Mouse (Mus musculus) hindlimb bud, embryonic 11.5 days (tissue): ENCODE results near the gene Cryl1.

Experiments
- DNase-seq: peaks from one replicate; pipeline ENCODE4 v3.0.0-alpha.2; 2012; ENCODE audit warnings: low read depth, low spot score; ENCODE audit errors: extremely low spot score

The Cryl1 gene

DNA sequence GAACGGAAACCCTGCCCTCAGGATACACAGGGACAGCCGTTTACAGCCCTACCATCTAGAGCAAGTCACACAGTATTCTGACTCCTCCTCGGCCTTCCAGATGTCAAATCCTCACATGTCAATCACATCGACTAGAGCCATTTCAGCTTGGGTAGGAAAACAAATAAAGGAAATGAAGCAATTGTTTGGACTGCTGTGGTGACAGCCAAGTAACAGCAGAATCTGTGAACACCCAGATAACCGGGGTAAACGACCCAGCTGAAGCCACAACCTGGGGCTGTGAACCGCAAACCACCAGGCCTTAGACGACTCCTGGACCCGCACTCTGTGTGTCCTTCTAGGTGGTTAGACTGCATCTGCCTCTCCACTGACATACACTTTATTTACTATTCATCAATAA lies 23.1 kb downstream of the Cryl1 start:
- no peak for DNase-seq

DNA sequence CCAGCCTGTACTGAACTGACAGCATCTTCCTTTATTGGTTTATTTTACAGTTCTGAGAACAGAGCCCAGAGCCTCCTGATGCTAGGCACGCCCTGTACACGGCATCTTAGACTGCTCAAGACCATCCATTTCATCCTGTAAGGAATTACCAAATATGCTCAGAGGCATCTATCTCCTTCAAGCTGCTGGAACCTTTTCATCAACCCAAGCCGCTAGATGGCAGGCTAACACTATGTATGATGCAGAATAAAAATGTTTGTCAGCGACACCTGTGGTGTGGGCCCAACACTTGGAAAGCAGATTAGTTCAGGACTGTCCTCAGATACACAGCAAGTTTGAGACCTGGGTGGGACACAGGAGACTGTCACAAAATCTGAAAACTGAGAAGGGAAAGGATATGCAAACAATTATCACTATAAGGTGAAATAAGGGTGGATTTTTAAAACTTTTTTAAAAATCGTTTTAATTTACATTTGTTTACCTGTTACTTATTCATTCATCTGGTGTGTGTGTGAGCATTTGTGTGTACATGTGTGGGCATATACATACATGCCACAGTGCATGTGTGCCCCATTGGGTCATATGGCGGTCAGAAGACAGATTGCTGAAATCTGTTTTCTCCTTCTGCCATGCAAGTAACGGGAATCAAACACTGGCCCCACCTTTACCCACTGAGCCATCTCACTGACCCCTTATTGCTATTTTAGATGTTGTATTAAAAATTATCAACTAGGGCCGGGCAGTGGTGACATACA lies 25.8 kb downstream of the Cryl1 start:
- DNase-seq = peak; percentile 78

DNA sequence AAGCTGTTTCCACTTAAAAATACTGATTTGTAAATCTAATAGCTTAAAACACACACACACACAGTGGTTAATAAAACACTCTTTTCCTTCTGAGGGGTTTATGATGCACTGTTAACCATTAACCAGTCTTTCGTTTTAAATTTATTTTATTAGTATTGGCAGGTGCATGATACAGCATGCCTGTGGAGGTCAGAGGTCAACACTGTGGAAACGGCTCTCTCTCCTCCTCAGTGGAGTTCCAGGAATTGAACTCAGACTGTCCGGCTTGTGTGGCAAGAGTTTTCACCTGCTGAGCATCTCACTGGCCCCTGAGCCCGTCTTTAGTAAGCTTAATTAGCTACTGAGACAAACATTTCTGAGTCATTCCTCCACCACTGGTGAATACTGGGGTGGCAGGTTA lies 31.0 kb downstream of the Cryl1 start:
- no peak for DNase-seq

DNA sequence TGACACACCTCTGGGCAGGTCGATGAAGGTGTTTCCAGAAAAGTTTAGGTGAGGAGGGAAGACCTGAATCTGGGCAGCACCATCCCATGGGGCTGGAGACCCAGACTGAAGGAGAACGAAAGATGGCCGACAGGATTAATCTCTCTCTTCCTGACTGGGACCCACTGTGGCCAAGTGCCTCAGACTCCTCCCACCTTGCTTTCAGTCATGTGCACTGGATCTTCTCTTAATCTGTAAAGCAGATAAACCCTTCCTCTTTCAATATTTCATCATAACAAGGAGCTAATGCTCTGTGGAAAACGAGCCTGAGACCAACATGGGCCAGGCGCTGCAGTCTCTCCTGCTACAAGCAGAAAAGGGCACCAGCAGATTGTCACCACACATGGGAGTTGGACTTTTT lies 31.6 kb downstream of the Cryl1 start:
- DNase-seq = no peak

DNA sequence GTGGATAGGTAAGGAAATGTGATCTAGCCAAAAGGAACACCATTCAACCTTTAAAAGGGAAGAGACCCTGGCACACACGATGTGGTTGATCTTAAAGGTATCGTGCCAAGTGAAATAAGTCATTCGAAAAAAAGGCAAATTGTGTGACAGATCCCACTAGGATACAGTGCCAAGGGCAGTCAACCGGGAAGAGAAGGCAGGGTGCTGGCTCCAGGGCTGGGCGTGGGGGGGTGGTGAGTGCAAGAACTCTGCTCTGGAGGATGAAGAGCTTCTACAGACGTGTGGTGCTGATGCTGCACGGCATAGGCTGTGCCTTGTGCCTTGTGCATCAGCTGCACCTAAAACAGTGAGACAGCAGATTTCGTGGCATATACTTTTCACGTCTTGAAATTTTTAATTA lies 33.0 kb downstream of the Cryl1 start:
- DNase-seq = no peak

DNA sequence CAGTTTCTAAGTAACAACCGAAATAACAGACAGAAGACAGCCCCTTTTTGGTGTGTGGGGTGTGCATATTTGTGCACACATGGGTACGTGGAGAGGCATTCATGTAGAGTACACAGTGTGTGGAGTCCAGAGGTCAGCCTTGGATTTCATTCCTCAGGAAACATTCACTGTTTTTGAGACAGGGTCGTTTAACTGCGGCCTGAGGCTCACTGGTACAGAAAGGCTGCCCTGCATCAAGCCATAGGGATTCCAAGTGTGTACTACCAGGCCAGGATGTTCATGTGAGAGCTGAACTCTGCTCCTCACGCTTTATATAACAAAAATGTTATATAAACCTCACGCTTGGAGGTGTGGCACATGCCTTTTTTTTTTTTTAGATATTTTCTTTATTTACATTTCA lies 34.5 kb downstream of the Cryl1 start:
- no peak for DNase-seq

DNA sequence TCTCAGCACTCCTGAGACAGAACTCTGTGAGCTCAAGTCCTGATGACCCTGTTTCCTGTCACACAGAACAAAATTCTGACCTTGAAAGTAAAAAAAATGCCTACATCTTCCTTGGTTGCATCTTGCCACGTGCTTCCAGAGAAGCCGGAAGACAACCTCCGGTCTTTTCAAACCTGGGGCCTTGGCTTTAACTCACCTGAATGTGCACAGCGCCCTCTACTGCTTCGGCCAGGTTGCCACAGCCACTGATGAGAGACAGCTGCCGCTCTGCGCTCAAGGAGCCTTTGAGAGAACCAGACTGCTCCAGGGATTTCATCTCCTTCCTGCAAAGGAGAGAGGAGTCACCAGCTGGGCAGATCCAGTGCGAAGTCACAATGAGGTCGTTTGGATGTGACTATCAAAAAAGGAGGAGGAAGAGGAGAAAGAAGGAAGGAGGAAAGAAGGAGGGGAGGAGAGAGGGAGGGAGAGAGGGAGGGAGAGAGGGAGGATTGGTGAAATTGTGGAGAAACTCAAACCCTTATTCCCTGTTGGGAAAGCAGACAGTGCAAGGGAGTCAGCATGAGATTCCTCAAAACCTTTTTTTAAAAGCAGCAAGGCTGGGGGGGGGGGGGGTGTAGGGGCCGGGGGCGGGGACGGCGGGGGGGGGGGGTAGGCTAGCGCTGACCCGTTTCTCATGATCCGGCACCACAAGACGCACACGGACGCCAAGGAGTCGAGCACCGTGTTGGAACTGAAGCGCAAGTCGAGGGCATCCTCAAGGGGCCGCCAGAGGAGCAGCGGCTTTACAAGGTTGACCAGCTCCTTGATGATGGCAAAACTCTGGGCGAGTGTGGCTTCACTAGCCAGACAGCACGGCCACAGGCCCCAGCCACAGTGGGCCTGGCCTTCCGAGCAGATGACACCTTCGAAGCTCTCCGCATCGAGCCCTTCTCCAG lies 35.3 kb downstream of the Cryl1 start:
- DNase-seq = peak; percentile 72

DNA sequence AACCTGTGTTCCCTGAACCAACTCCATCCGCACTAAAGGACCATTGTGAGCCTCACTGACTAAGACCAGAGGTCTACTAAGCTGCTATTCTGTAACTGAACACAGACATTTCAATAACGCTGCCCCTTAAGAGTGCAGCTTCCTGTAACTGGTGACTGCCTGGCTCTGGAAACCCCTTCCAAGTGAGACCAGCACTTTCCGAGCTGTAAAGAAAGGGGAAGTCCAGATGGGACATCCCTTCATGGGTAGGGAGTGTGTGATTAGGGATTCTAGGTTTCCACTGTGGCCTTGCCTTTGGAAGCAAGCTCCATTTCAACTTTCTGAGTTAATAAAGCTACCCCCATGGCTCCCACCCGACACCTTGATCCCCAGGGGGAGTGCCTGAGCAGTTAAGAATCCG lies 41.3 kb downstream of the Cryl1 start:
- no peak for DNase-seq

DNA sequence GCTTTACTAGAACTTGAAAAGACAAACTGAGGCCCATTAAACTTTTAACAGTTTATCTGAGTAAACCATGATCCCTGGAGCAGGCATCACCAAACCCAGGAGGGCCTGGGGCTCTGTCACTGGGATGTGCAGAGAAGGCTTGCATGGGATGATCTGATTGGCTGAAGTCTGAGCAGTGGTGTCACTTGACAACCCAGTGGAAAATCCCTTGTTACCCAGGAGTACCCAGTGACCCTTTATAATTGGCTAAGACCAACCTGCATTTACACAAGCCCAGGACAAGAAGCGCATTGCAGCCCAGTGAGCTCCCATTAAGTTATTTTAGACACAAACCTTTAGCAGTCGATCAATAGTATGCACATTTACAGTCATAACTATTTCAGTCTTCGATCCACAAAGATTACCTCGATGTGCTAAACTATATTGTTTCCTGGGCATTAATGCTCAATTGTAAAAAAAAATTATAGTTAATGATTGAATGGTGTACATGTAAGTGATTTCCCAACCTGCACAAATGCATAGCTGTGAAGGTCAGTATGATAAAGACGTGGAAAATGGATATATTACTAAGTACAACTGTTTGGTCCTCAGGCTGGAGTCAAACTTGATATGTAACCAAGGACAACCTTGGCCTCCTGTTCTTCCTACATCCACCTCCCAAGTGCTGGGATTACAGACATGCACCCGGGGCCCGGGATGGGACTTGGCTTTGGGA lies 46.7 kb downstream of the Cryl1 start:
- DNase-seq = no peak

DNA sequence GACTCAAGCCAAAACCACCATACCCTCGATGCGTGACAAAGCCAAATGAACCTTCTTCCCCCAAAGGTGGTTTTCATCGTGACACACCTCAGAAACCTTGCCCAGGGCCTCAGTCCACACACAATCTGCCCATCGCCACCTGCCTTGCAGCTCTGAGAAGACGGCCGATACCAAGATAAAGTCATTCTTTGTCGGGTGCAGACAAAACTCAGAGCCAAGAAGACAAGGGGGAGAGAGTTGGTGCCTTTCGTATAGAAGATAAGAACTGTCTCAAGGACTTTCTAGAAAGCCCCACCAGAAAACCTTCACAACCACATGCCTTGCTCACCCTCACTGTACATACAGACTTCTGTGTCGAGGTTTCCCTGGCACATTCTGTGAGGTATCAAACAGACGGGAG lies 48.4 kb downstream of the Cryl1 start:
- DNase-seq = no peak

DNA sequence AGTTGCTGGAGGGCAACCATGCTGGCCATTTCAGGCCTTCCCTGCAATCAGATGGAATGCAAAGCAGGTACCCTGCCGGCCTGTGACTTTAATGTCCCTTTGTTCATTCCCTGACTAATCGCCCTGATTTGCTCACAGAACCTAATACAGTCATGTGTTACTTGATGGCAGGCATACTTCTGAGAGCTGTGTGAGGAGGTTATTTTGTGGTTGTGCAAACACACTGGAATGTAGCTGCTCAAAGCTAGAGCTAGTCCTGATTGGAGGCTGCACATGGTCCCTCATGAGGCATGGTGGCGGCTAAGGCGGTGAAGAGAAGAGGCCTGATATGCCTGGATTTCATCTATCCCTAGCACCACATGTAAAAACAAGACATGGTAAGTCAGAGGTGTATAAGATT lies 50.2 kb downstream of the Cryl1 start:
- DNase-seq = no peak

DNA sequence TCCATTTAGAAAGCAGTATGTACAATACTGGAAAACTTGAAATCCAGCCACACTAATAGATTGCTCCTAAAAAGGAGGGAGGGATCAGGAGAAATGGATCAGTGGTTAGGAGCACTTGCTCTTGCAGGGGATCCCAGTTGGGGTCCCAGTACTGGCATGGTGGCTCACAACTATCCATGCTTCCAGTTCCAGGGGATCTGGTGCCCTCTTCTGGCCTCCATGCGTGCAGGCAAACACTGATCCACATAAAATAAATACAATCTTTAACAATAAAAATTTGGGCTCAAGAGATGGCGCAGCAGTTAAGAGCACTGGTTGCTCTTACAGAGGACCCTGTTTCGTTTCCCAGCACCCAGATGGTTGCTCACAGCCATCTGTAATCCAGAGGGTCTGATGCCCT lies 52.2 kb downstream of the Cryl1 start:
- DNase-seq = no peak

DNA sequence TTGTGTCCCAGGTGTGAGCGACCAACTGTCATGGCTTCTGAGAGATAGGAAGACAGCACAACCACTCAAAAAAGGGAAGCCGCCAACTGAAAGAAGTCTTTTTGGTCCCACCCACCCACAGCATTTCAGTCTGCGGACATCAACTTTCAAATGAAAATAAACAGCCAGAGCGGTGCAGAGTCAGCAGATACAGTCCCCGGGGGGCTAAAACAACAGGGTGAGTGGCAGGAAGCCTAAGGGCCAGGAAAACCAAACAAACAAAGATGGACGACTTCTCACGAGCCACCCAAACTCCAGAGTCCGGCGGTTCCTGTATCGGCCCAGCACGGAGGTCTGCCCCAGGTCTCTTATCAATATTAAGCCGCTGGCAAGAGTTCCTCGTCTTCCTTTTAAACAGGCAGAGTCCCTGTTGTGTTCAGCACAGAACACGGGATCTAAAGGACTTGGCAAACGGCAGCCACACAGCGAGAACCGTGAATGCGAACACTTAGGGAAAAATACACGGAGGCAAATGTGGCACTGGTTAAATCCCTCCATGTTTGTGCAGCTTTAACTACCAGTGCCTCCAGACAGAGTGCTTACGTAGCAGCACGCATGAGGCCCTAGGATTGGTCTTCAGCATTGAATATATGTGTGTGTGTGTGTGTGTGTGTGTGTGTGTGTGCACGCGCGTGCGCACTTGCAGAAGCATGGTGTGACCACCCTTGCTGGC lies 53.4 kb downstream of the Cryl1 start:
- DNase-seq = no peak

DNA sequence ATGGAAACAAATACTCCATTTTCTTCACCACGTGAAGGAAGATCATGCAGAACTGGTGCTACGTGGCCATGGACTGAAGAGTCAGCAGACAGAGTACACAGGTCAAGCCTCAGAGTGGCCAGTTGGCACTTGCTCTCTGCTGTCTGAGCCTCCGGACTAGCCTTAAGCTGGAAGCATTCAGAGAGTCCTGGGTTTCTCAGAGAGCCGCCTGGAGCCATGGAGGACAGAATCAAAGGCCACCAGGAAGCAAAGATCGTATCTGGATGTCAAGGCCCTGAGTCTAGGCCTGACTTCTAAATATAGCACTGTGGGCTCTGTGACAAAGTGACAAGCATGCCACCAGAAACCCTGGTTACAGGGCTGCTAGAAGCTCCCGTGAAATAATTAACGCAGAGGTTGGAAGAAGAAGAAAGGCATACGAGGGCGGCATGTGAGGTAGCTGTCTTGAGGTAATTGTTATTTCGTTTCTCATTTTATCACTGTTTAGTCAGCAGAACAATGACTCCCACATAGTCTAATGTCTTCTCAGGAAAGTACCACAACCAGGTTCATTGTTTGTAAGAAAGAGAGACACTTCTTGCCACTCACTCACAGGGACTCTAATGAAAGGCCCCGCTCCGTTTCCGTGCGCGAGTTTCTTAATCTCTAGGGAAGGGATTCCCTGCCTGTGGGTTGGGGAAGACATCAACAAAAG lies 55.1 kb downstream of the Cryl1 start:
- no peak for DNase-seq

DNA sequence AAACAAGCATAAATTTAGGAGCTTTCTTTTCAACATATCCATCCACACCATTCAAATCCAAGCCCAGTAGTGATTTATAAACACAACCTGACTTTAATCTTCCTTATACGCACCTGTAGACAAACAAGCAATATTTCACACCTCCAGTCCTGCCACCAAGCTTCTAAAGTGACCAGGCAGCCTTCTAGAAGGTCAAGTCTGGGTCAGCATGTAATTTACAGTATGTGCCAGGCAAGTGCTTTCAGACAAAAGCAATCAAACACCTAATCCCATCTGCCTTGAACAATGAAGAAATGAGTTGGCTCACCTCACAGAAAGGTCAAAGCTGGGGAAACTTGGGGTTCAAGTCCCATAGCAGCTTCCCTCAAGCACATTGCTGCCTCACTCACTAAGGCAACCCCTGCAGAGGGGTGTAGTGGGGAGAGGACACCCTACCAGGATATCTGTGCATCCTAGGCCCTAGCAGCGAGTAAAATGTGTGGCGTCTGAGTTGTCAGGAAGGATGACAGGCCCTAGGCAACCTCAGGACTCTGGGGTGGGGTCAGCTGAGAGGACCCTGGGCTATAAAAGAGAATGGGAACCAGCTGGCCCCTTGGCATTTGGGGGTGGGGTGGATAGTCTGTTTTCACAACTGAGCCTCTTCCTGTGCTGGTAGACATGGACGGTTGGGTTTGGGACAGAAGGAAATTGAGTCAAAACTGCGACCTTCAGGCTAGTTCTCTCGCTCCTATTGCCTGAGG lies 55.8 kb downstream of the Cryl1 start:
- DNase-seq = peak; percentile 53

DNA sequence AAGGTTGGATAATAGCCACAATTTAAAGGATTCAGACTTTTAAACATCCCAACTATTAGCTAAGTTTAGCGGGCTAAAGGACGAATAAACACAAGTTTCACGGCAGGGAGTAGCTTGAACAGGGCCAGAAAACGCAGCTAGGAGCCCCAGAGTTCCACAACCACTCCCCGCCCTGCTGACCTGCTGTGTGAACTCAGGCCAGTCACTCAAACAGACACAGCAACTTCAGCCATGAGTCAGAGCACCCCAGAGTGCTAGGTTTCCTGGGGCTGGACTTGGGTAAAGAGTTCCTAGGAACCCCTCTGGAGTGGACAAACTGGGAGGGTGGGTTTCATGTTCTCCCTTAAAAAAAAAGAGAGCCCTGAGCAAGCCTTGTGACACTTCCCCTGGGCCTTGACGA lies 59.7 kb downstream of the Cryl1 start:
- DNase-seq = no peak

DNA sequence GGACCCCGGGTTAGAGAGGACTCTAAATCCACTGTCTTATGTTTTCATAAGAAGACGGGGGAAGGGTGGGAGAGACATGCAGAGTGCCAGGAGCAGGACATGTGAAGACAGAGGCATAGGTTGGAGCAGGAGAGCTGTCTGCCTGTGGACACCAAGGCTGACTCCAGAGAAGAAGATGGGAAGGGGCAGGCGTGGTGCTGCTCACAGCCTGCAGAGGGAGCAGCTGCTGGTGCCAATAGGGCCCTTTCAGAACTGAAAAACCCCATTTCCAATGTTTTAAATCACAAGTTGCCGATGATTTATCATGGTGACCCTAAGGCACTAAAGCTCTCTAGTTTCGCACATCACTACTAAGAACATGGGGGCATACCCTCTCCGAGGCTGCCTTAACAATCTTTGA lies 63.5 kb downstream of the Cryl1 start:
- no peak for DNase-seq

DNA sequence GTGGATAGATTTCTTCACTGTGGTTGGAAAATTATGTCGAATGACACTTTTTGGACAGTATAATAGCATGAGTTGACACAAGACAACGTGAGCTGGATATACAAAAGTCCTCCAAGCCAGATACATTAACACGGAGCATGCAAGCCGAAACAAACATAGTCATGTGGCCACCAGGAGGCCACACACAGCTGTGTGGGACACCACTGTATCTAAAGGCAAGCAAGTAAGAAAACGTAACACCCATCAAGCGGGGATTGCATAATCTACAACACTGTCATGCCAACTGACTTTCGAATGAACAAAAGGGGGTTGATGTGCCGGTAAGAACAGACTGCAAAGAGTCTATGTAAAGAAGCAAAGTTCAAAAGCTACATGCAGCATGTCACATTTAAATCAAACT lies 65.8 kb downstream of the Cryl1 start:
- no peak for DNase-seq

DNA sequence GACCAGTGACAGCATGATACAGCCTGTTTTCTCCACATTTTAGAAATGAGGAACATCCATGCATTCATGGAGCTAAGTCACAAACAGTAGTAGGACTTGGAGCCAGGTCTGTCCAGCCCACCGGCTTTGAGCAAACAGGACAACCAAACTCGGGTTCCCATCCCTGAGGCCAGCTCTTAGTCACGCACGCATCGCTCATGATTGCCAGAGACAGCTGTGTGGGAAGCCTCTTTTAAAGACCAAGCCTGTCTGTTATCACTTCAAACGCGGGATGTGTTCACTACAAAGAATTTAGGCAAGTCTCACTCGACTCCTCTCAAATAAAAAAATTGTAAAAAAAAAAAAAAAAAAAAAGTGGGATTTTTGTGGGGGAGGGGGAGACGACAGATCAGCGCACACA lies 67.2 kb downstream of the Cryl1 start:
- no peak for DNase-seq

DNA sequence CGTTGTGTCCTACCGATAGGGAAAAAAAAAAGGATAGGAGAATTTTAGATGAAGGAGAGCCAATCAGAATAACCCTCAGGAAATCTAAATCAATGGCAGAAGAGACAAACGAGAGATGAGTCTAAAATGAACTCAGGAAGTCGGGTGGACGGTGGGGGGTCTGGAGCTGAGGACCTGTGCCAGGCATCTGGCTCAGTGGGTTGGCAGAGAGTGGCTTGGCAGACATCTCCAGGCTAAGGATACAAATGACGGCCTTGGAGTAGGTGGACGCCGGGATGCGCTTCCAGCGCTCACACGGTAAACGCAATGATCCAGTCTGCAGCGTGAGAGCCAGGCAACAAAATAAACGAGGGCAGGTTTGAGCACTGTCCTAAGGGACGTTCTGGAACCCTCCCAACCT lies 68.7 kb downstream of the Cryl1 start:
- DNase-seq = no peak
